Mouse (Mus musculus): ENCODE results near the gene Saal1.

- TF ChIP-seq CTCF (IDR thresholded peaks at IDR 0.05; ENCODE audit: low read depth) = no peak
- no peak for TF ChIP-seq EP300 (IDR thresholded peaks at IDR 0.05; ENCODE audit: low read depth)
Observed at GRCm38 (mm10) chr7:46719526-46719925, 9.0 kb upstream of the Saal1 start.
